Mouse (Mus musculus) kidney, postnatal 14 days (tissue): ENCODE data around the gene Erlec1.

ENCODE experiments used
- DNase-seq: peaks from one replicate; pipeline ENCODE4 v3.0.0; 2022; ENCODE audit warnings: mixed read lengths

Erlec1 gene

GRCm38 (mm10) chr11:30954279-30954725, at the start of gene Erlec1:
Gene Erlec1 (minus strand): TSS chr11:30954335.
- peak; percentile 89 for DNase-seq

GRCm38 (mm10) chr11:31001169-31001908, 47.2 kb upstream of the Erlec1 start:
- DNase-seq = no peak

GRCm38 (mm10) chr11:31000028-31000427, 45.9 kb upstream of the Erlec1 start:
- DNase-seq = no peak

GRCm38 (mm10) chr11:30998704-30999103, 44.6 kb upstream of the Erlec1 start:
- DNase-seq = no peak

GRCm38 (mm10) chr11:30998199-30998598, 44.1 kb upstream of the Erlec1 start:
- no peak for DNase-seq

GRCm38 (mm10) chr11:30996670-30997069, 42.5 kb upstream of the Erlec1 start:
- DNase-seq = no peak

GRCm38 (mm10) chr11:30986625-30987017, 32.5 kb upstream of the Erlec1 start:
- no peak for DNase-seq

GRCm38 (mm10) chr11:30985877-30986624, 31.9 kb upstream of the Erlec1 start, which contains the start of gene Chac2:
Gene Chac2 (minus strand): TSS chr11:30986350.
- DNase-seq = peak; percentile 95

- no peak for DNase-seq
Measured at GRCm38 (mm10) chr11:30985237-30985636, 31.1 kb upstream of the Erlec1 start.

GRCm38 (mm10) chr11:30953469-30954154, 523 bp downstream of the Erlec1 start:
- peak; percentile 58 for DNase-seq

GRCm38 (mm10) chr11:30952829-30953228, 1.3 kb downstream of the Erlec1 start:
- DNase-seq = no peak

- DNase-seq = no peak
Measured at GRCm38 (mm10) chr11:30943522-30943921, 10.6 kb downstream of the Erlec1 start.

- no peak for DNase-seq
Measured at GRCm38 (mm10) chr11:30928498-30928897, 25.6 kb downstream of the Erlec1 start.

GRCm38 (mm10) chr11:30928079-30928478, 26.1 kb downstream of the Erlec1 start:
- no peak for DNase-seq

GRCm38 (mm10) chr11:30923283-30923682, 30.9 kb downstream of the Erlec1 start:
- no peak for DNase-seq

- no peak for DNase-seq
Measured at GRCm38 (mm10) chr11:30920641-30921040, 33.5 kb downstream of the Erlec1 start.

GRCm38 (mm10) chr11:30912311-30912710, 41.8 kb downstream of the Erlec1 start:
- DNase-seq = no peak

GRCm38 (mm10) chr11:30899312-30899711, 54.8 kb downstream of the Erlec1 start:
- no peak for DNase-seq

- no peak for DNase-seq
Measured at GRCm38 (mm10) chr11:30896201-30896600, 57.9 kb downstream of the Erlec1 start.

GRCm38 (mm10) chr11:30888153-30888552, 66.0 kb downstream of the Erlec1 start:
- no peak for DNase-seq

GRCm38 (mm10) chr11:30885171-30885871, 68.8 kb downstream of the Erlec1 start, which contains the start of the genes Gpr75 and Asb3:
Gene Gpr75 (plus strand): TSS chr11:30885358.
Gene Asb3 (plus strand): TSS chr11:30885416.
- DNase-seq = peak; percentile 61
